Mouse (Mus musculus) E14TG2a.4 (cell line): ENCODE results near the gene Gfra1.

Experiments
- CTCF ChIP-seq: conservative IDR thresholded peaks from 2 replicates; pipeline ENCODE4 v1.5.1; 2014; ENCODE audit warnings: low read length
- NANOG ChIP-seq: IDR thresholded peaks from 2 replicates; pipeline ENCODE4 v1.6.1; 2014; ENCODE audit warnings: borderline replicate concordance, low read length, mixed read lengths
- POU5F1 ChIP-seq: IDR thresholded peaks from 2 replicates; pipeline ENCODE4 v1.6.1; 2014; ENCODE audit warnings: low read length, borderline replicate concordance

DNA sequence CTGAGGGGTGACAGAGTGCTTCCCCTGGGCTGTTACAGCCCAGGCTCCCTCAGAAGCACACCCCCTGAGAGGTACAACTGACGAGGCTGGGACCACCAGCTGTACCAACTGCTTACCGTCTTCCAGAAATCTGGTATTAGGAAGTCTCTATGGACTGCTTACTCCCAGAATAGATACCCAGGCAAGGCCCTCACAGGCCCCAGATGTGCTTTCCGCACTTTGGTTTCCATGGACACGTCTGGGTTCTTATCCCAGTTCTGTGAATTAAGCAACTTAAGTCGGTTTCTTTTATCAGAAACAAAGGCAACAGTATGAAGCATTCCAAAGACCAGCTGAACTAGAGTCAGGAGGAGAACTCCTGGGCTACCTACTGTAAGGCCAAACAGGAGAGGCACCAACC is 126.4 kb downstream of the Gfra1 start:
- TF ChIP-seq NANOG (no peak), CTCF (no peak), POU5F1 (no peak)
